Mouse (Mus musculus) cortical plate, adult 2 months (tissue): ENCODE data around the gene Tmpo. TPM values are rescaled to one million over a fixed set of nuclear protein-coding genes. Genes with fewer than 3 reads are reported as not detected.

Source experiments
- H3K27ac ChIP-seq: fragments of 200-500 bp; 2 replicates; pipeline ENCODE4 v1.5.1; 2012; ENCODE audit warnings: low read length, control low read depth, inconsistent platforms; ENCODE audit not compliant: insufficient read depth
- H3K4me1 ChIP-seq: fragments of 200-500 bp; 2 replicates; pipeline ENCODE4 v1.6.1; 2011; ENCODE audit warnings: low read length; ENCODE audit not compliant: control insufficient read depth, insufficient read depth
- H3K4me3 ChIP-seq: fragments of 200-500 bp; 2 replicates; pipeline ENCODE4 v1.5.1; 2011; ENCODE audit warnings: mild to moderate bottlenecking, low read length, control low read depth; ENCODE audit not compliant: insufficient read depth
- CTCF ChIP-seq: fragments of 200-500 bp; IDR thresholded peaks from 2 replicates; pipeline ENCODE4 v1.5.1; 2011; ENCODE audit warnings: mild to moderate bottlenecking, control low read depth, low read length; ENCODE audit not compliant: insufficient read depth; ENCODE audit errors: extremely low read depth
- POLR2A ChIP-seq: fragments of 200-500 bp; IDR thresholded peaks from 2 replicates; pipeline ENCODE4 v1.6.1; 2011; ENCODE audit warnings: mild to moderate bottlenecking, low read length, control low read depth; ENCODE audit not compliant: insufficient read depth; ENCODE audit errors: extremely low read depth
- polyA plus RNA-seq: library from polyadenylated mRNA; depleted of rRNA; stranded (reverse); fragments of >200 nt; gene quantifications from 2 replicates; pipeline ENCODE4 v1.2.3, GENCODE M21; 2012; rRNA removed

The Tmpo gene
- 32.5 and 32.8 TPM in 2 replicates for polyA plus RNA-seq

DNA sequence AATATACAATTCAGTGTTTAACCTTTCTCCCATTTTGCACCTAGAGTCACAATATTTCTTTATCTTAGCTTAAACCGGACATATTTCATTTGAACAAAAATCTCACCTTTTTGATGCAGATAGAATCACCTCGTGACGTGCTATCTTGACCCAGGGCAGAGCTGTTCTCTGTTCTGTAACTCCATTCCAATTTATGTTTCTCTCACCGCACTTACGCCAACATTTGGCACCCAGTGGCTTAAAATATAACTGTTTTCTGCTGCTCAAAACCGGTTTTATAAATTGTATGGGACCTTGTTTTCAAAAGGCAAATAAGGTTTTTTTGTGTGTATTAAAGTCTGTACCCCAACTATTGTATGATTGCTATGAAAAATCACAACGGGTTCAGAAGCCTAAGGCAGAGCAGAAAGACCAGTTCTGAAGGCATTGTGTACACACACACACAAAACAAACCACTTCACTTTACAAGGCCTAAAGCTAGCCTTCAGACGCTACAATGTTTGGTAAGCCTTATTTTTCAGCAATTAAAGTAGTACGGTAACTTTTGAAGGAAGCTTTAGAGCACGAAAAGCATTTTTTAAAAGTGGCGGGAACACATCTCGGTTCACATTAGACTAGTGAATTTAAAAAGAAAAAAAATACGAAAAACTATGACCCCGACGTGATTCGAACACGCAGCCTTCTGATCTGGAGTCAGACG, at the start of gene Tmpo:
TSS of gene Tmpo (minus strand) at position 555 of the 700 bp plus-strand sequence.
- no peaks in the 10 kb centered on the region for H3K4me1 ChIP-seq
- peak within 1 kb of the TSS; percentile 85 for H3K27ac ChIP-seq
- peak within 1 kb of the TSS; percentile 58 for H3K4me3 ChIP-seq
- no peak for TF ChIP-seq CTCF
- TF ChIP-seq POLR2A: no peak

DNA sequence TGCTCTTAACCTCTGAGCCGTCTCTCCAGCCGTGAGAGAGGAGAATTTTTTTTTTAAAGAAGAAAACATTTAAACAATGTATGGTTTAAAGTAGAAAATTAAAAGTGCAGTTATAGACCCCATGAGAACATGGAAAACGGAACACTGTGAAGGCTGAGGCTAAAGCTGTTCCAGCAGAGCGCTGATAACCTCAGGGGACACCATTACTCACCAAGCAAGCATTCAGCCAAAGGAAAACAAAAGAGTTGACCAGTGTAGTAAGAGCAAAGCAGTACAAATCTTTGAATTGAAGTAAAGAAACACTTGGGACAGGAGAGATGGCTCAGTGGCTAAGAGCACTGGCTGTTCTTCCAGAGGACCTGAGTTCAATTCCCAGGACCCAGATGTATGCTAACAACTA, 49.3 kb upstream of the Tmpo start:
- no peak for TF ChIP-seq CTCF
- TF ChIP-seq POLR2A: no peak
- no peaks in the 10 kb centered on the region for H3K4me1 ChIP-seq
- no peak overlapping the region for H3K27ac ChIP-seq
- H3K4me3 ChIP-seq: no peak overlapping the region

DNA sequence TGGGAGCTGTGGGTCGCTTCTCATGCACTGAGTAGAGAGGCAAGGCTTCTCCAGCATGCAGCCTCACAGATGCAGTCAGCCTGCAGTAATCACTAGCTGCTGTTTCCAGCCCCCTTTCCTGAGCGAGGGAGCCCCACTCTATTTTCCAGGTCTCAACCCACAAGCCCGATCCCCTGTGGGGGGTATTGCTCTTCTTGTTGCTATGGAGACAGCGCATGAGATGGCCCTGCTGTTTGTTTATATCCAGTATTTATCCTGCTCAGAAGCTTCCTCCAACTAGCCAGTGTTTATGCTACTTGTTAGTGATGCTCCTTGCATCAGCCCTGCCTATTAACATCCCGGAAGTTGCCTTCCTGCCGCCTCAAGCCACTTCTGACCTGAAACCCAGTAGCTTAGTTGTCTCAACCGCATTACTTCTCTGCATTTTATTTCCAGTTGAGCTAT, 48.4 kb upstream of the Tmpo start:
- TF ChIP-seq POLR2A (no peak), CTCF (no peak)
- Histone ChIP-seq H3K27ac (no peak overlapping the region), H3K4me3 (no peak overlapping the region), H3K4me1 (no peaks in the 10 kb centered on the region)

DNA sequence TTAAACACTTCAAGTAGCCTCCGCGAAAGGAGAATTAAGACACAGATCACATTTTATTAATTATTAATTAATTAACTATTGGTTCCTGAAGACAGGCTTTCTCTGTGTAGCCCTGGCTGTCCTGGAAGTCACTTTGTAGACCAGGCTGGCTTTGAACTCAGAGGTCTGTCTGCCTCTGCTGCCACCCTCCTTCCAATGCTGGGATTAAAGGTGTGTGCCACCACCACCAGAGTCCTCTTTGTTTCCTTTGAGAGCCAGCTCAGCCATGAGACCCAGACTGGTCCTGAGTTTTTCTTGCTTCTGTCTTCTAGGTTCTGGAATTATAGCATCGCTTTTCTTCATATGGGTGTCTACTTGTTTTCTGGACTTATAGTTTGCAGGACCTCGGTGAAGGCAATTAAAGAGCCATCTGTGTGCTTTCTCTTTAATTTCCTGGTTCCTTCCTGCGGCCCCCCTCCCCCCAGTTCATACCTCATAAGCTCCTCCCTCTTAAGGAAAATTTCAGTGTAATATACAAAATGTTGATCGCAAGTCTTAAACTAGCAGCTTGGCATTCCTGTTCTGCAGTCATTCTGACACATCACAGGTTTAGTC, 47.9 kb upstream of the Tmpo start:
- Histone ChIP-seq H3K4me3 (no peak overlapping the region), H3K27ac (no peak overlapping the region), H3K4me1 (no peaks in the 10 kb centered on the region)
- TF ChIP-seq CTCF (no peak), POLR2A (no peak)

DNA sequence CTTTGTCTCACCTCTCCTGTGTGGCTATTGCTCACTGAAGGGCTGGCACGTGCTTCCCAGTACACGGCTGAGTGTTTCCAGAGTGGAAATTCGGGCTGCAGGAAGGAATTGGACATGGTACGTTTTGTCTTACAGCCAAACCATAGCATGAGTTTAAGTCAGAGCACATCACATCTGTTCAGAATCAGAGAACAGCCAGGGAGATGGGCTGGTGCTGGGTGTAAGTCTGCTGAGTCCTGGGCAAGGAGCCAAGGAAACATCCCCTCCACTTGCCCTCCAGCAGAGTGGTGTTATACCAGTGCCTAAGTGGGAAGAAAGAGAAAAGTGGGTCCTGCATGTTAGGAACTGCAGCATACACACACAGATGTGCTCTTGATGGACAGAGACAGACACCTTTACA, 45.9 kb upstream of the Tmpo start:
- Histone ChIP-seq H3K4me1 (no peaks in the 10 kb centered on the region), H3K4me3 (no peak overlapping the region), H3K27ac (no peak overlapping the region)
- no peak for TF ChIP-seq POLR2A
- no peak for TF ChIP-seq CTCF

DNA sequence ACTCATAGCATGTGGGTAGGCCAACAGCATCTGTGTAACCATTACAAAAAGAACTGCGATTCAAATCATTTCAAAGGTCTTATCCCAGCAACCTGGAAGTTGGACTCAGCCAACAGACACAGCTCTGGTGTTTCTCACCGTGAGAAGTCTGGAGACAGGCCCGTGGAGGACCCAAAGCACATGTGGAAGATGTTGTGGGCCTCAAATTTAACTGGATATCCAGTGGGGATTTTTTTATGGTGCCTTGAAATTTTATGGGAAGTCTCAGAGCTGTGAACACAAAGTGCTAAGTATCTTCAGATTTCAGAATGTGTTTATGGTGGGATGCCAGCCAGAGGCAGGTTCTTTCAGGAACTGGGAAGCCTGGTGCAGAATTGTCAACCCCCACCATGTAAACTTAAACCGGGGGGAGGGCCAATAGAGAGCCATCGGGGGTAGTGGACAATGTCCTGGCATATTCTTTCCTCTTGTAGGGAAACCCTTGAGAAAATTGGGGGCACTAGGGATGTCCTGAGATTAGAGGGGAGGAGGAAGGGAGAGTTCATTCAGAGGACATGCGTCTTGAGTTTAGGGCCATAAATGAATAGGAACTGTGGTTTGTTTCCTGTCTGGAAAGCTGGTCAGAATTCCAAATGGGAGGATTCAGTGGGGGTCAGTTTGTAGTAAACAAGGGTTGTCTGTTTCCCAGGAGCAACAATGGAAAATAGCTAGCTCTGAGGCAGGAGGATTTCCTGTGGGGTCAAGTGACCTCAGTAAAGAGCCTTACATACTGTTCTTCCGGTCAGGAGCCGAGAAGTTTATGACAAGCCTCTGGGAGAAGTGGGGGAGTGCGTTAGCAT, 41.5 kb upstream of the Tmpo start:
- Histone ChIP-seq H3K27ac (no peak overlapping the region), H3K4me1 (no peaks in the 10 kb centered on the region), H3K4me3 (no peak overlapping the region)
- TF ChIP-seq POLR2A (no peak), CTCF (no peak)

DNA sequence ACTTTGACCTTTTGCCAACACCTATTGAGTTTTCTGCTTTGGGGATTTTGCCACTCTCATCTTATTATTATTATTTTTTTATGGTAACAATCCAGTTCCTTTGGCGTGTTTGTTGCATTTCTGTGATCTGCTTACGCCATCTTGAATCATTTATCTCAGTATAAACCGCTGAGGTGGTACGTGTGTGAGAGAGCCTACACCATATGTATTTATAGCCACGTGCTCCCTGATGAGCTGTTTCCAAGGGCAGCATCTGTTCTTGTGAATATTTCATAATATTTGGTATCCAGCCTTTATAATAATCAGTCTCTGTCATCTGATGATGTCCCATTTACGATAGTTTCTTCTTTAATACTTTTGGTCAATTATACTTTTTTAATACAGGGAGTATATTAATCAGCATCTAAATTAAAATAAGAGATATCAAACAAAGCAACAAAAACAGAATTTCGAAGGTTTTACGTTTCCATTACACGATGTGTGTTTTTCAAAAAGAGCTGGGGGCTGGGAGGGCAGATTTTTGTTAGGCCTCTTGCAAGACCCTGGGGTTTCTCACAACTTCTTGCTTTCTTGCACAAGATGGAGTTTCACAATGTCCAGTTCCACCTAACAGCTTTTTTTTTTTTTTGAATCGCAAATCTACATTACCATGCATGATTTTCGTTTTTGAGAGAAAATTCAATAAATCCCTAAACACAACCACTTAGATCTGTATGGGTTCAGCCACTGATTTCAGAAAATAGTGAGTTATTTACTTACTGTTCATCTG, 28.0 kb upstream of the Tmpo start:
- H3K27ac ChIP-seq: no peak overlapping the region

DNA sequence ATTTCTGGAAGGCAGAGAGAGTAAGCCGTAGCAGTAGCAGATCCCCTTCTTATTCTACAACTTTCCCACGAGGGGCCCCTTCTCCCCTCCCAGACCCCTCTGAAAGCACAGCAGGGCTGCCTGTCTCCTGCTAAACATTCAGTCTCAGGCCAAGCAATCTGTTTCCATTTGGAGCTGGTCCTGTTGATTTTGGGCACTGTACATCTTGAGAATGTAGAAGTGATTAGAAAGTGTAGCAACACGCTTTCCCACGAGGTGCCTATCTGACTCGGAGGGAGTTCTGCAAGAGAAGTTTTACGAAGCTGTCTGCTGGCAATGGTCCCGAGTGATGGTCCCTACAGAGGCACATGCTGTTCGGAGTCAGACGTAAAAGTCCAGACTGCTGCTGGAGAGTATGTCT, 27.3 kb upstream of the Tmpo start:
- TF ChIP-seq CTCF (no peak), POLR2A (no peak)
- Histone ChIP-seq H3K4me3 (no peak overlapping the region), H3K27ac (no peak overlapping the region), H3K4me1 (no peaks in the 10 kb centered on the region)

More for the DNA sequence above, 28.0 kb upstream of the Tmpo start:
- H3K4me3 ChIP-seq: no peak overlapping the region
- TF ChIP-seq CTCF (no peak), POLR2A (no peak)
- no peaks in the 10 kb centered on the region for H3K4me1 ChIP-seq

DNA sequence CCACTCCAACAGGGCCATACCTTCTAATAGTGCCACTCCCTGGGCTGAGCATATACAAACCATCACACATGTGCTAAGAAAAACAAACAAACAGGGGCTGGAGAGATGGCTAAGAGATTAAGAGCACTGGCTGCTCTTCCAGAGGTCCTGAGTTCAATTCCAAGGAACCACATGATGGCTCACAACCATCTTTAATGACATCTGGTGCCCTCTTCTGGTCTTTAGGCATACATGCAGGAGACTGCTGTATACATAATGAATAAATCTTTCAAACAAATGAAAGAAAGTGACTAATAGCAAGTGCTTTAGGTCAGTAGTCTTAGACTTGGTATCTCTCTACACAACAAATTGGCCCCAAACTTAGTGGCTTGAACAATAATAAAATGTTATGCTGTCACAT, 26.2 kb upstream of the Tmpo start:
- TF ChIP-seq CTCF (no peak), POLR2A (no peak)
- no peak overlapping the region for H3K27ac ChIP-seq
- H3K4me1 ChIP-seq: no peaks in the 10 kb centered on the region
- H3K4me3 ChIP-seq: no peak overlapping the region

DNA sequence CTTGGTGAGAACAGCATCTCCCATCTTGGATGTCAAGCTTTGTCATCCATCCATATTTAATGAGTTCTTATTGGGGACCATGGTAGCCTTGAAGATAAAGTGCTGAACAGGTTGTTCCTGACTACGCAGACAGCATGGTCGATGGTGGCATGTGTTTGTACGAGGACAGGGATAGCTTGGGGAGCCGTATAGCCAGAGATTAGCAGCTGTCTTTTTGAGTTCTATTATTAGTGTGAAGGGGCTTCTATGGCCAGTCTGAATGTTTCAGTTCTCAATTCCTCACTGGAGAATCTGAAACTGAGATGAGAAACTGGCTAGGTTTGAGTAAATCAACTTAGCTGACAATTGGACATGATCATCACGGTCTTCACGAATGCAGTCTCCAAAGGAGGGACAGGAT, 24.5 kb upstream of the Tmpo start:
- Histone ChIP-seq H3K4me3 (no peak overlapping the region), H3K27ac (no peak overlapping the region), H3K4me1 (no peaks in the 10 kb centered on the region)
- no peak for TF ChIP-seq CTCF
- TF ChIP-seq POLR2A: no peak
